Mouse (Mus musculus): ENCODE data around the gene Mylpf. TPM values are rescaled to one million over a fixed set of nuclear protein-coding genes. Genes with fewer than 3 reads are reported as not detected.
A peak's percentile ranks its signal among the peaks of the same experiment; 100 is the strongest.

The Mylpf gene
- polyA plus RNA-seq, 1 experiment from 2014 or later: 87.1 TPM

DNA sequence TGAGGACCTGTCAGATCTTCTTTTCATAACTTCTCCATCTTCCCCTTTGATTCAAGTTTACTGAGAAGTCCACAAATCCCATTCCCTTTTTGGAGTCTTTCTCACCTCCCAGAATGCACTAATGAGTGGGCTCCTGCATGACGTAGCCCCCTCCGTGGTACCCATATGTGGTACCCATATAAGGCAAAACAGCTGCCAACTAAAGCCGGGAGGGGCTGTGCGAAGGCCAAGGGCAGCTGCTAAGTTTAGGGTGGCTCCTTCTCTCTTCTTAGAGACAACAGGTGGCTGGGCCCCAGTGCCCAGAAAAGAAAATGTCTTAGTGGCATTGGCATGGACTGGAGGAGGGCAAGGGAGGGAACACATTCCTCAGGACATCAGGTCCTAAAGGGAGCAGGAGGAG lies 1.6 kb downstream of the Mylpf start:
- no peak overlapping the region for H3K4me3 ChIP-seq (ENCODE audit: low read depth, low read length)
- H3K9me3 ChIP-seq (ENCODE audit: control insufficient read depth, low read length): no peaks in the 10 kb centered on the region
- no peak for DNase-seq (ENCODE audit: low spot score)
- ATAC-seq (ENCODE audit: insufficient read depth, low FRiP score, low TSS enrichment): no peak
- H3K4me2 ChIP-seq (ENCODE audit: low read depth): no peak overlapping the region
- no peaks in the 10 kb centered on the region for H3K36me3 ChIP-seq (ENCODE audit: control insufficient read depth, insufficient read depth, low read length)
- peaks cover 13% of the 10 kb centered on the region for H3K4me1 ChIP-seq (ENCODE audit: control insufficient read depth, insufficient read depth, low read length)
- H3K27me3 ChIP-seq (ENCODE audit: control insufficient read depth, insufficient read depth, low read length): 0 out of 2 replicates have a peak, but pooled peaks cover 2% of the 10 kb centered on the region
- no peak overlapping the region for H3K9ac ChIP-seq (ENCODE audit: low read length)
- 90% methylated on average over 4 of the region's 4 CpGs for WGBS
- H3K27ac ChIP-seq (ENCODE audit: low read depth, low read length): no peak overlapping the region

DNA sequence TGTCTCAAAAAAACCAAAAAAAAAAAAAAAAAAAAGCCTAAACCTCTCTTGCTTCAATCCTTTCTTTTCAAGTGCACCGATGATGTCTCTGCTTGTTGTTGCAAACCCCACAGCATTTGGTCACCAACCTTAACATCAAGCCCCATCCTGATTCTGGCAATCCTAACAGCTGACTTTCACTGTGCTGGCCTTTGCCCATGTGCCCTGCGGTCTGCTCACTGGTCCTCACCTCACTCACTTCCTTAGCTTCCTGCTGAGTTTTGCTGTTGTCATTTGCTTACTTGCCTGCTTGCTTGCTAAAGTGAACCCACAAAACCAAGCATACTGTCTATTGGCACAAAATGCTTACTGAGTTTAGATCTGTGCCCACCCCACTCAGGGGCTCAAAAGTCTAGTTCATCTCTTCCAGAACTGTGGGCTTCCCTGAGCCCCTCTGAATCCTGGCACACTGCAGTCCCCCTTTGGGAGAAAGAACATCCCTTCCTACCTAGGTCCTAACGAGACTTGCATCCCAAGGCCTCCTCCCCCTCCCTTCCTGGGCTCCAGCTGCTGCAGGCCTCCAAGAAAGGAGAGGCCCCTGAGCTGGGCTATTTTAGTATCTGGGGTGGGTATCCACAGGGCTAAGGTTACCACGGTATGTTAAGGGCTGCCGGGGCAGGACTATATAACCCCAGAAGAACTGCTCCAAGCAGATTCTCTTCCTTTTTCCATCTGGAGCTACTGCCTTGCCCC lies 2.5 kb downstream of the Mylpf start:
- ATAC-seq (ENCODE audit: insufficient read depth, low FRiP score, low TSS enrichment): no peak

DNA sequence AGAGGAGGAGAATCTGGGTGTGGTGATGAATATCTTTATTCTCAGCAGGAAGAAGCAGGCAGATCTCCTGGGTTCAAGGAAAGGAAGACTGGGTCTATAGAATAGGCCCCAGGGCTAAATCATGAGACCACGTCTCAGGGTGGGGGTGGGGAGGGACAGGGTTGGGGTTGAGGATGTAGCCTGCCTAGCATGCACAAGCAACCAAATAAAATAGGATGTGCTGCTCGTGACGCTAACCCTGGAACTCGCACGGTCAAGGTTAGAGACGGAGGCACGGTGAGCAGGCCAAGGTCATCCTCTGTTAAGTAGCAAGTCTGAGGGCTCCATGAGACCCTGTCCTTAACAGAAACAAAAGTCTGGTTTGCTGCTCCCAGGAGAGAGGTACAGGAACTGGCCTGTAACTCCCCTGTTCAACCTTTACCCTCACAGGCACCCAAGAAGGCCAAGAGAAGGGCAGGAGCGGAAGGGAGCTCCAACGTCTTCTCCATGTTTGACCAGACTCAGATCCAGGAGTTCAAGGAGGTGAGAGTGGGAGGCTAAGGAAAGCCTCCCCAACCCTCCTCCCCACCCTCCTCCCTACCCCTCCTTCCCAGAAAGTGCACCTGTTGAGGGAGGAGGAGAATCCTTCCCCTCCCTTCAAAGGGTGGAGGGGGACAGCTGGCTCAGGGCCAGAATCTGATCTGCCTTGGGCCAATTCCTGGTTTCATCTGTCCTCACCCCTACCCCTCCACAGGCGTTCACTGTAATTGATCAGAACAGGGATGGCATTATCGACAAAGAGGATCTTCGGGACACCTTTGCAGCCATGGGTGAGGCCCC lies 4.0 kb downstream of the Mylpf start:
- H3K4me1 ChIP-seq (ENCODE audit: control insufficient read depth, insufficient read depth, low read length): peaks cover 5% of the 10 kb centered on the region
- H3K36me3 ChIP-seq (ENCODE audit: control insufficient read depth, insufficient read depth, low read length): no peaks in the 10 kb centered on the region
- no peak overlapping the region for H3K4me2 ChIP-seq (ENCODE audit: low read depth)
- WGBS: 93% methylated on average over 12 of the region's 12 CpGs
- H3K27ac ChIP-seq (ENCODE audit: low read depth, low read length): no peak overlapping the region
- 0 out of 2 replicates have a peak, but pooled peaks cover 2% of the 10 kb centered on the region for H3K27me3 ChIP-seq (ENCODE audit: control insufficient read depth, insufficient read depth, low read length)
- no peak overlapping the region for H3K4me3 ChIP-seq (ENCODE audit: low read depth, low read length)
- ATAC-seq (ENCODE audit: insufficient read depth, low FRiP score, low TSS enrichment) (no peak), DNase-seq (ENCODE audit: low spot score) (no peak)
- no peaks in the 10 kb centered on the region for H3K9me3 ChIP-seq (ENCODE audit: control insufficient read depth, low read length)
- no peak overlapping the region for H3K9ac ChIP-seq (ENCODE audit: low read length)

More for the DNA sequence above, 2.5 kb downstream of the Mylpf start:
- H3K9me3 ChIP-seq (ENCODE audit: control insufficient read depth, low read length): no peaks in the 10 kb centered on the region
- no peak overlapping the region for H3K4me2 ChIP-seq (ENCODE audit: low read depth)
- 67% methylated on average over 5 of the region's 5 CpGs for WGBS
- 0 out of 2 replicates have a peak, but pooled peaks cover 2% of the 10 kb centered on the region for H3K27me3 ChIP-seq (ENCODE audit: control insufficient read depth, insufficient read depth, low read length)
- H3K36me3 ChIP-seq (ENCODE audit: control insufficient read depth, insufficient read depth, low read length): no peaks in the 10 kb centered on the region
- H3K4me1 ChIP-seq (ENCODE audit: control insufficient read depth, insufficient read depth, low read length): peaks cover 13% of the 10 kb centered on the region
- no peak overlapping the region for H3K4me3 ChIP-seq (ENCODE audit: low read depth, low read length)
- H3K9ac ChIP-seq (ENCODE audit: low read length): no peak overlapping the region
- no peak overlapping the region for H3K27ac ChIP-seq (ENCODE audit: low read depth, low read length)
- no peak for DNase-seq (ENCODE audit: low spot score)

DNA sequence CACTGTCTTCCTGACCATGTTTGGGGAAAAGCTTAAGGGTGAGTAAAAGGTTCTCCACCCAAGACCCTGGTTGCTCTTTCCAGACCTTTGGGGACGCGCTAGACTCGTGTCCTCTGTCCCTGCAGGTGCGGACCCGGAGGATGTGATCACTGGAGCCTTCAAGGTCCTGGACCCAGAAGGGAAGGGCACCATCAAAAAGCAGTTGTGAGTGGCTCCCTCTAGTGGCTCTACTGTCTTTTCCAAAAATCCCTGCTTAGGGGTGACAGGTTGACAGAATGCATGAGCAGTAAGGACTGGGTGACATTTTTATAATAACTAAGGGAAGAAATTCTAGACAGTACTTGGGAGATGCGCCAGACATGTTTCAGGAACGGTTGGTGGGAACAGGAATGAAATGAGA lies 4.8 kb downstream of the Mylpf start:
- 34% methylated on average over 7 of the region's 7 CpGs for WGBS
- DNase-seq (ENCODE audit: low spot score): no peak

DNA sequence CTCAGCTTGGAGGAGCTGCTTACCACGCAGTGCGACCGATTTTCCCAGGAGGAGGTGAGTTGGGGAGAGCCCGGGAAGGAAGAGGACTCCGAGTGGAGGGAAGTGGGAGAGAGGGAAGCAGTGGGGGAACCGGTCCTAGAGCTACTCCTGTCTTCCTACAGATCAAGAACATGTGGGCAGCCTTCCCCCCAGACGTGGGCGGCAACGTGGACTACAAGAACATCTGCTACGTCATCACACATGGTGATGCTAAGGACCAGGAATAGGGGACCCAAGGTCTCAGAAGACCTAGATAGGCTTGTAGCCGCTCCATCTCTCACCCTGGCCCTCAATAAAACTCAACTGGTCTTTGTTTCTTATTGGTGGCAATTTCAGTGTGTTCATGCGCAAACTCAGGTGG lies 5.2 kb downstream of the Mylpf start:
- Histone ChIP-seq H3K27me3 (ENCODE audit: control insufficient read depth, insufficient read depth, low read length) (0 out of 2 replicates have a peak, but pooled peaks cover 2% of the 10 kb centered on the region), H3K9ac (ENCODE audit: low read length) (no peak overlapping the region), H3K36me3 (ENCODE audit: control insufficient read depth, insufficient read depth, low read length) (no peaks in the 10 kb centered on the region), H3K27ac (ENCODE audit: low read depth, low read length) (no peak overlapping the region), H3K4me1 (ENCODE audit: control insufficient read depth, insufficient read depth, low read length) (peaks cover 5% of the 10 kb centered on the region), H3K4me3 (ENCODE audit: low read depth, low read length) (no peak overlapping the region), H3K9me3 (ENCODE audit: control insufficient read depth, low read length) (no peaks in the 10 kb centered on the region), H3K4me2 (ENCODE audit: low read depth) (no peak overlapping the region)
- WGBS: 46% methylated on average over 12 of the region's 12 CpGs
- ATAC-seq (ENCODE audit: insufficient read depth, low FRiP score, low TSS enrichment) (no peak), DNase-seq (ENCODE audit: low spot score) (no peak)

More for the DNA sequence above, 4.8 kb downstream of the Mylpf start:
- no peak for ATAC-seq (ENCODE audit: insufficient read depth, low FRiP score, low TSS enrichment)
- no peak overlapping the region for H3K4me2 ChIP-seq (ENCODE audit: low read depth)
- H3K4me3 ChIP-seq (ENCODE audit: low read depth, low read length): no peak overlapping the region
- 0 out of 2 replicates have a peak, but pooled peaks cover 2% of the 10 kb centered on the region for H3K27me3 ChIP-seq (ENCODE audit: control insufficient read depth, insufficient read depth, low read length)
- no peaks in the 10 kb centered on the region for H3K9me3 ChIP-seq (ENCODE audit: control insufficient read depth, low read length)
- H3K4me1 ChIP-seq (ENCODE audit: control insufficient read depth, insufficient read depth, low read length): peaks cover 5% of the 10 kb centered on the region
- H3K36me3 ChIP-seq (ENCODE audit: control insufficient read depth, insufficient read depth, low read length): no peaks in the 10 kb centered on the region
- H3K9ac ChIP-seq (ENCODE audit: low read length): no peak overlapping the region
- H3K27ac ChIP-seq (ENCODE audit: low read depth, low read length): no peak overlapping the region

DNA sequence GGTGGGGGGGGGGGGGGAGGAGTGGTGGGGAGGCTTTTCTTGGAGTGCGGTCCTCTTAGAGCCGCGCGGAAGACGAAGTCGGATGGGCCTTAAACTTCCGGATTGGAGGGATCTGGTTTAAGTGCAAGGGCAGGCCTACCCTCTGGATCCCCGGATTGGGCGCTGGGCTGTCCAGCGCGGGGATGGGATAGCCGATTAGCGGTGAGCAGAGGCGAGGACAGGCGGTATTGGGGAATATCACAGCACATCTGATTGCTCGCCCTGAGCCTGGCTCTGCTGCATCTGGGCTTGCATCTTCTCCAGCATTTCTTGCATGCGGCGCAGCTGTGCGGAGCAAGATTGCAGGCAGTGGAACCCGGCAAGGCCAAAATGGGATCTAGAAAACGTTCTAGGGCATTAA lies 5.8 kb downstream of the Mylpf start:
- no peaks in the 10 kb centered on the region for H3K36me3 ChIP-seq (ENCODE audit: control insufficient read depth, insufficient read depth, low read length)
- H3K27ac ChIP-seq (ENCODE audit: low read depth, low read length): no peak overlapping the region
- 0 out of 2 replicates have a peak, but pooled peaks cover 2% of the 10 kb centered on the region for H3K27me3 ChIP-seq (ENCODE audit: control insufficient read depth, insufficient read depth, low read length)
- WGBS: 25% methylated on average over 21 of the region's 21 CpGs
- no peaks in the 10 kb centered on the region for H3K9me3 ChIP-seq (ENCODE audit: control insufficient read depth, low read length)
- ATAC-seq (ENCODE audit: insufficient read depth, low FRiP score, low TSS enrichment): no peak
- H3K4me1 ChIP-seq (ENCODE audit: control insufficient read depth, insufficient read depth, low read length): peaks cover 1% of the 10 kb centered on the region
- H3K4me3 ChIP-seq (ENCODE audit: low read depth, low read length): peak overlapping the region; percentile 13; the same call in 1 of the 2 replicates
- no peak for DNase-seq (ENCODE audit: low spot score)
- peak overlapping the region; percentile 36 for H3K4me2 ChIP-seq (ENCODE audit: low read depth)
- peak overlapping the region; percentile 36 for H3K9ac ChIP-seq (ENCODE audit: low read length)

DNA sequence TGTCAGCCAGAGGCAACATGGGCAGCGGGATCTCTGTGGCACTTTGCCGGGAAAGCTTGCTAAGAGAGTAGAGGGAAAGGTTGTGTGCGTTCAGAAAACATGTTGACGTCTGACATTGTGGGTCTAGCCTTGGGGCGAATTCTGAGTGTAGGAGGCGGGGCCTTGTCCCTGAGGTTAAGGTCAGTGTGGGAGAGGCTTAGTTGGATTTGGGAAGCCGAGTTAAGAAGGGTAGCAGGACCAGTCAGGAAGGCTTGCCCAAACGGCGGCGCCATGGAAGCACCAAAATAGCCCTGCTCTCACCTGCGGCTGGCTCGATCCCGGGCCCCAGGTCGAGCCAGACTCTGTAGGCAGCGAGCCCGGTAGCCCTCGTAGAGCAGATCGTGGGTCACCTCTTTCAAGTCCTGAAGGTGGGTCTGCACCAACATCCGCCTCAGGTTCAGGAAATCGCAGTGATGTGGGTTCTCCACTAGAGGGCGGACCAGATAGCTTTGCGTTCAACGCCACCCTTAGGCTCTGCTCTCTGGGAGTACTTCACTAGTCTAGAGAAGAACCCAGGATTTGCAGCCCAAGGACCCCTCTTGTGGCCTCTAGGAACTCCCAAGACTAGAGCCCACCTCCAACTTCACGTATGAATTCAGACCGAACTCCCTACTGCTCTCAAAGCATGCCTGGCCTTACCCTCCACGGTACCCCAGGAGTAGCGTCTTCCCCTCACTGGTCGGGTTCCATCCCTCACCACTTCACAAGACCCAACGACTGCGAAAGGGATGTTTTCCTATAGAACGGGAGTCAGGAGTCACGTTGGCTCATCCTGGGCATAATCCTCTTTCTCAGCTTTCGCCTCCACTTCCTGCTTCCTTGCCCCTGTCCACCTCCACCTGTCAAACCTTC lies 6.5 kb downstream of the Mylpf start:
- H3K4me3 ChIP-seq (ENCODE audit: low read depth, low read length): peak overlapping the region; percentile 13; the same call in 1 of the 2 replicates
- no peaks in the 10 kb centered on the region for H3K4me1 ChIP-seq (ENCODE audit: control insufficient read depth, insufficient read depth, low read length)
- H3K36me3 ChIP-seq (ENCODE audit: control insufficient read depth, insufficient read depth, low read length): no peaks in the 10 kb centered on the region
- H3K9ac ChIP-seq (ENCODE audit: low read length): peak overlapping the region; percentile 36
- H3K27ac ChIP-seq (ENCODE audit: low read depth, low read length): no peak overlapping the region
- ATAC-seq (ENCODE audit: insufficient read depth, low FRiP score, low TSS enrichment) (no peak), DNase-seq (ENCODE audit: low spot score) (peak; percentile 67)
- H3K27me3 ChIP-seq (ENCODE audit: control insufficient read depth, insufficient read depth, low read length): 0 out of 2 replicates have a peak, but pooled peaks cover 2% of the 10 kb centered on the region
- WGBS: 22% methylated on average over 33 of the region's 33 CpGs
- H3K4me2 ChIP-seq (ENCODE audit: low read depth): peak overlapping the region; percentile 36
- H3K9me3 ChIP-seq (ENCODE audit: control insufficient read depth, low read length): no peaks in the 10 kb centered on the region

DNA sequence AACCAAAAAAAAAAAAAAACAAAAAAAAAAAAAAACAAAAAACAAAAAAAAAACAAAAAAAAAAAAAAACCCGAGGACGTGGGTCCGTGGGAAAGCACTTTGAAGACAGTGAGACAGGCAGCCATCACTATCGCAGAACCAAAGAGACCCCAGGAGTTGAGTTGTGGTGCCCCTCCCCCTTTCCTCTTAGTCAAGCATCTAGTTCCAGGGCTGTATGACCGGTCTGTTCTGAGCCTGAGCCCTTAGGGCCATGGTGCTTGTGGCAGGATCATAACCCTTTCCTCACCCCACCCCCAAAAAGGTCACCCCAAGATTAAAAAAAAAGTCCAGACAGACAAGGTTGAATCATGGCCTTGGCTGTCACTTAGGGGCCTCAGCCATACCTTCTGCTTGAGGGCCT lies 7.6 kb downstream of the Mylpf start:
- Histone ChIP-seq H3K9ac (ENCODE audit: low read length) (no peak overlapping the region), H3K27me3 (ENCODE audit: control insufficient read depth, insufficient read depth, low read length) (0 out of 2 replicates have a peak, but pooled peaks cover 2% of the 10 kb centered on the region), H3K4me1 (ENCODE audit: control insufficient read depth, insufficient read depth, low read length) (no peaks in the 10 kb centered on the region), H3K9me3 (ENCODE audit: control insufficient read depth, low read length) (no peaks in the 10 kb centered on the region), H3K4me2 (ENCODE audit: low read depth) (no peak overlapping the region), H3K36me3 (ENCODE audit: control insufficient read depth, insufficient read depth, low read length) (no peaks in the 10 kb centered on the region), H3K27ac (ENCODE audit: low read depth, low read length) (no peak overlapping the region), H3K4me3 (ENCODE audit: low read depth, low read length) (no peak overlapping the region)
- ATAC-seq (ENCODE audit: insufficient read depth, low FRiP score, low TSS enrichment) (no peak), DNase-seq (ENCODE audit: low spot score) (no peak)
- WGBS: 89% methylated on average over 5 of the region's 5 CpGs
